Mouse (Mus musculus): Measurements from ENCODE around the gene Skint8.
A peak's percentile ranks its signal among the peaks of the same experiment; 100 is the strongest.
"Not testable (repeated sequence)": the region's sequence is repeated elsewhere in the genome, so short reads cannot be mapped to it uniquely, and the experiment has no call there.

Skint8 gene

GRCm38 (mm10) chr4:111919092-111919491 is at the start of gene Skint8:
TSS of gene Skint8 (plus strand) at chr4:111919392.
- DNase-seq (ENCODE audit: low read depth, low spot score): no peak

- DNase-seq (ENCODE audit: low read depth, low spot score): no peak
These were observed 38.9 kb upstream of the Skint8 start for GRCm38 (mm10) chr4:111880112-111880875.

GRCm38 (mm10) chr4:111883543-111883942 is 35.6 kb upstream of the Skint8 start:
- no peak for DNase-seq (ENCODE audit: low read depth, low spot score)

GRCm38 (mm10) chr4:111886018-111886417 is 33.2 kb upstream of the Skint8 start:
- DNase-seq (ENCODE audit: low read depth, low spot score): peak; percentile 73

- DNase-seq (ENCODE audit: low read depth, low spot score): peak; percentile 72
These were observed 32.6 kb upstream of the Skint8 start for GRCm38 (mm10) chr4:111886607-111887006.

- no peak for DNase-seq (ENCODE audit: low read depth, low spot score)
These were observed 27.1 kb upstream of the Skint8 start for GRCm38 (mm10) chr4:111892138-111892537.

- no peak for DNase-seq (ENCODE audit: low read depth, low spot score)
These were observed 21.4 kb upstream of the Skint8 start for GRCm38 (mm10) chr4:111897755-111898154.

GRCm38 (mm10) chr4:111898566-111898965 is 20.6 kb upstream of the Skint8 start:
- no peak for DNase-seq (ENCODE audit: low read depth, low spot score)

GRCm38 (mm10) chr4:111900491-111900890 is 18.7 kb upstream of the Skint8 start:
- DNase-seq (ENCODE audit: low read depth, low spot score): not testable (repeated sequence)

GRCm38 (mm10) chr4:111901473-111901872 is 17.7 kb upstream of the Skint8 start:
- DNase-seq (ENCODE audit: low read depth, low spot score): no peak

GRCm38 (mm10) chr4:111902775-111903174 is 16.4 kb upstream of the Skint8 start, which contains the start of gene Slc5a9:
TSS of gene Slc5a9 (minus strand) at chr4:111902918.
- DNase-seq (ENCODE audit: low read depth, low spot score): no peak

- DNase-seq (ENCODE audit: low read depth, low spot score): peak; percentile 62
These were observed 11.3 kb upstream of the Skint8 start for GRCm38 (mm10) chr4:111907926-111908325.

GRCm38 (mm10) chr4:111961309-111961708 is 42.1 kb downstream of the Skint8 start:
- no peak for DNase-seq (ENCODE audit: low read depth, low spot score)

- not testable (repeated sequence) for DNase-seq (ENCODE audit: low read depth, low spot score)
These were observed 44.0 kb downstream of the Skint8 start for GRCm38 (mm10) chr4:111963241-111963640.

GRCm38 (mm10) chr4:111963669-111964068 is 44.5 kb downstream of the Skint8 start:
- DNase-seq (ENCODE audit: low read depth, low spot score): no peak

GRCm38 (mm10) chr4:111972623-111973022 is 53.4 kb downstream of the Skint8 start, which contains the start of gene Skint7:
TSS of gene Skint7 (plus strand) at chr4:111972923.
- DNase-seq (ENCODE audit: low read depth, low spot score): no peak

All from CD4-positive, CD25-positive, alpha-beta regulatory T cell, adult 2 months (primary cell).